Mouse (Mus musculus): ENCODE data around the gene Rhbdf2.
"Not testable (repeated sequence)": the region's sequence is repeated elsewhere in the genome, so short reads cannot be mapped to it uniquely, and the experiment has no call there.

Gene Rhbdf2

DNA sequence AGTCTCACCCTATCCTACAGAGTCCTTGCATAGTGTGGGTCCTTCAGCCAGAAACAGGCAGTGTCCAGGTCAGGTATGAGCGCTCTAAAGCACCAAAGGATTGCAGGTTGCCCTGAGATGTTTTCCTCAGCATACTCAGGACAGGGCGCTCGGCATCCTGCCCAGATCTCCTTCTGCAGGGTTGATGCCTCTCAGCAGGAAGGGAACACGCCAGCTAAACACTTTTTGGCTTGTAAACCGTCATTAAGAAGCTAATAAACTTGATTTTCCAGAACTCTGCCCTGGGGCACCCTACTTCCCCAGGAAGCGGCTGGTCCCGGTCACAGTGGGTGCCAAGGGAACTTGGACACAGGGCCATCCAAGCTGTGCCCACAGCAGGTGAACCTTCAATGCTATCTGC lies 7.7 kb downstream of the Rhbdf2 start:
- no peak for DNase-seq (ENCODE audit: low read depth, low spot score)

- DNase-seq (ENCODE audit: low read depth, low spot score) = no peak
Measured at GRCm38 (mm10) chr11:116618666-116619065, 8.2 kb downstream of the Rhbdf2 start.

DNA sequence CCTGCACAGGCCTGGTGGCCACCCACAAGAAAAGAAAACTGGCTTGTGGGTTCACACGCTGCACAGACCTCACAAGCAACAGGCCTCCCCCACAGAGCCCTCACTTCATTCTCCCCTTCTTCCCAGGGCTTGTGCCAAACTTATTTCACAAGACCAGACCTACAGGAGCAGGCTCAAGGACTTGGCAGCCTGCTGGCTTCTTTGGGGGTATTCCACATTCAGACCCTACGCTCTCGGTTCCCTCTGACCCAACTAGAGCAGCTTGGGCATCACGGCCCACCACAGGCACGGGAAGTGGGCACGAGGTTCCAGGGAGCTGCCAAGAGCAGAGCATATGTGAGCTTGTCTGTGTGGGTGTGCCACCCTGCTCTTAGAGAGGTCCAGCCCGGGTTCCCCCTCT lies 9.2 kb downstream of the Rhbdf2 start:
- DNase-seq (ENCODE audit: low read depth, low spot score) = no peak

DNA sequence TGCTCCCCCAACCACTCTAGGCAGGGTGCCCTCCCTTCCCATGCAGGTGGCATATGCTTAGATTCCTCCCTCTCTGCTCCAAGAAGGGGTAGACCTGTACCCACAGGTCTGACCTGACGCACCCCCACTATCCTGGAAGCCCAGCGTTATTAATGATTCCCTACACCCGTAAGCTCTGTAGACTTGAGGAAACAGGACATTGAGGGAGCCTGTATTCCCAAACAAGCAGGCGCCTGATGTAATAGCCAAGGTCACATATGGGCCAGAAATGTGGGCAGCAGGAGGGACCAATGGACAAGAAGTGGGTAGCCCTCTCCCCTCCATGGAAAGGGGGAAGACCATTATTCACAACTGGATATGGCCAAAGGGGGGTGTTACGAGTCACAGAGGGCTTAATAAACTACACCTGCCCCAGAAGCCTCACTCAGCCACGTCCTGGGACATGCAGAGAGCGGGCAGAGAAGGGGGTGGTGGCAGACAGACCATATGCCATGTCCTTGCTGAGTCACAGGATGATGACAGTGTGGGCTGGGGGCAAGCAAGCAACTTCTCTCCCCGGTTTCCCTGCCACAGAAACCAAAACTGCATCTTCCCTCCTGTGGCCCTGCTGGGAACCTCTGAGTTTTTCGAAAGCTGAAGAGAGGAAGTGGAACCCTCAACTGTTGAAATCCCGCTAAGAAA lies 10.2 kb downstream of the Rhbdf2 start:
- no peak for DNase-seq (ENCODE audit: low read depth, low spot score)

DNA sequence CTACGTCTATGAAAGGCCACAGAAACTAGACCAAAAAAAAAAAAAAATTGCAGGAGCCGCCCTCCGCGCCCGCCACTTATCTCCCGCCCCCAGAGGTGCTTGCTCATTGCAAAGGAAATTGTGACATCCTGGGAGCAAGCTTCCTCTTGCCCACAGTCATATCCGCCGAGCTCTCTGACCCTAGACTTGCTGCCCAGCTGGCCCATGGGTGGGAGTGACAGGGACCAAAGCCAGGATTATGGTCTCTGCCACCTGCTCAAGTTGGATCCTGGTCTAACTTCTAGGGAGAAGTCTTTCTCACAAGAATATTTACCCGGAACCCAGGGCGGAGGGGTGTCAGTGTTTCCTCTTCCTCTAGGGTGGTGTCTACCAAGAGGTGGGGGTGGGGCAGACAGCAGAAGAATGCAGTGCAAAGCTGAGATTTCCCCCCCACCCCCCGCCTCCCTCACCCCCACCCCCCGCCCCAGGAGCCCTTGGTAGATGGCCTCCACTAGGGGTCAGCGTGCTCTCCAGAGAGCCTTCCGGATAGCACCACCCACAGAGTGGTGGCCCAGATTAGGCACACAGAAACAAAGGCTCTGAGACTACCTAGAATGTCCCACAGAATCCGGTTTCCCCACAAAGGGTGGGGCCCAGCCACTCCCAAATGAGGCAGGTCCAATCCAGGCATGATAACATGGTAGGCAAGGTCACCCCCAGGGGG lies 10.9 kb downstream of the Rhbdf2 start:
- peak; percentile 37 for DNase-seq (ENCODE audit: low read depth, low spot score)

- no peak for DNase-seq (ENCODE audit: low read depth, low spot score)
Measured at GRCm38 (mm10) chr11:116613234-116613633, 13.6 kb downstream of the Rhbdf2 start.

GRCm38 (mm10) chr11:116612554-116612953 lies 14.3 kb downstream of the Rhbdf2 start:
- no peak for DNase-seq (ENCODE audit: low read depth, low spot score)

GRCm38 (mm10) chr11:116611883-116612282 lies 14.9 kb downstream of the Rhbdf2 start:
- no peak for DNase-seq (ENCODE audit: low read depth, low spot score)

GRCm38 (mm10) chr11:116611168-116611567 lies 15.7 kb downstream of the Rhbdf2 start:
- DNase-seq (ENCODE audit: low read depth, low spot score) = not testable (repeated sequence)

GRCm38 (mm10) chr11:116609965-116610630 lies 16.7 kb downstream of the Rhbdf2 start:
- DNase-seq (ENCODE audit: low read depth, low spot score) = no peak

DNA sequence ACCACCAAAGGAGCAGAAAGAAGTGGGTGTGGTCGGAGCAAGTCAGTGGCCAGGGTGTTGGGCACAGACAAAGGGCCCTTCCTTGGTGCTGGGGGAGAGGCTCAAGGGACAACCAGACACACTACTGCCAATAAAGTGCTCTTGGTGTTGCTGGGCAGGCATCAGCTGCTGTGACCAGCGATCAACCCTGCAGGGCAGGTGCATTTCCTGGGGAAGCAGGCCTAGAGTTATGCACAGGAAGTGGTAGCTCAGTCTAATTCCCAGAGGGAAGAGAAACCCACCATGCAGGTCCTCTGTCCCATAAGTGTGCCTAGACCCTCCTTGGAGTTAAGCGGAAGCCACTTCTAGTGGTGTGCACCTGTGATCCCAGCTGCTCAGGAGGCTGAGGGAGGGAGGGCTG lies 19.1 kb downstream of the Rhbdf2 start:
- DNase-seq (ENCODE audit: low read depth, low spot score) = no peak

GRCm38 (mm10) chr11:116604097-116604496 lies 22.7 kb downstream of the Rhbdf2 start:
- DNase-seq (ENCODE audit: low read depth, low spot score) = no peak

DNA sequence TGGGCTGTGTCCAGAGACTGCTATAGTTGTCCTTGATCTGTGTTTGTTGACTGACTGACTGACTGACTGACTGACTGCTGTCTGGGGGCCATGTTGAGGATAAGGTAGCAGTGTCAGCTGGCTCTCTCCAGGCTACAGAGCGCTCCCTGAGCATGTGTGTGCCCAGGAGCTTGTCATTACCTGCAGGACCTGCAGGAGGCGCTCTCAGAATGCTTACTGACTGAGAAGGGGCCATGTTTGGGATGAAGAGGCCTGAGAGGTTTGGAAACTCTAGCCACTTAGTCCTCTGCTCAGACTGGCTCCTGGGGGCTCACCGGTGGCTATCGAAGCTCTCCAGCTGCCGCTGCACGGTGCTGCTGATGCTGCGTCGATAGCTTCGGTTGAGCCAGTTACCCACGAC lies 23.5 kb downstream of the Rhbdf2 start:
- DNase-seq (ENCODE audit: low read depth, low spot score) = no peak

GRCm38 (mm10) chr11:116602043-116602442 lies 24.8 kb downstream of the Rhbdf2 start:
- DNase-seq (ENCODE audit: low read depth, low spot score) = no peak

DNA sequence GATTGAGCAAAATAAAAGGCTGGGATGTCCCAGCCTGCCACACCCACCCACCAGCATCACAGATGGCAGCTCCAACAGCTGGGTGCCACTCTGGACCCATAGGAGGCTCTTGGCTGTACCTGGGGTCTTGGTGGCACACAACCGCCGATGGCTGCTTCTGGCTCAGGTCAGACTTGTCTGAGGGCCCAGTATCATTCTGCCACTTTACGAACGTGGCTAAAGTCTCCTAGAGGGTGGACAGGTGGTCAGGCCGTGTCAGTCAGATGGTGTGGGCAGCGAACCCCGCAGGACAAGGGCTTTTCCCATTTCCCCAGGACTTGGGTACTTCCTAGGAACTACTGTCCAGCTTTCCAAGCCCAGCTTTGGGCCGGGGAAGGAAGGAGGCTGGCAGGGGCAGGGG lies 25.7 kb downstream of the Rhbdf2 start:
- no peak for DNase-seq (ENCODE audit: low read depth, low spot score)

DNA sequence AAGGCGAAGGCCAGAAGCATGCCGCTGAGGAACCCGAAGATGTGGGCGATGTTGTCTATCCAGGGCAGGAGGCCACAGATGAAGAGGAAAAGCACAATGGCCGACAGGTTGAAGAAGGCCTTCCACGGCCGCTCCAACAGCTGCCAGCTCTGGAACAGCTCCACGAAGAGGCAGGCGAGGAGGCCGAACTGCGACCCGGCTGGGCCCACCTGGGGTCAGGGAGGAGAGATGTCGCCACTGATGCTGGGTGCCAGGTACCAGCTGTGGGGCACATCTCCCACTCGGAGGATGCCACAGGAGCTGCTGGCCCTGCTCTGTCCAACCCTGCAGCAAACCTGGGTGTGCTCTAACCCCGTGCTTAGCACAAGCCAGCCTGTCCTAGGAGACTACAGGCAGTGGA lies 27.6 kb downstream of the Rhbdf2 start:
- no peak for DNase-seq (ENCODE audit: low read depth, low spot score)

- no peak for DNase-seq (ENCODE audit: low read depth, low spot score)
Measured at GRCm38 (mm10) chr11:116598193-116598592, 28.6 kb downstream of the Rhbdf2 start.

- DNase-seq (ENCODE audit: low read depth, low spot score) = no peak
Measured at GRCm38 (mm10) chr11:116596766-116597165, 30.1 kb downstream of the Rhbdf2 start.

DNA sequence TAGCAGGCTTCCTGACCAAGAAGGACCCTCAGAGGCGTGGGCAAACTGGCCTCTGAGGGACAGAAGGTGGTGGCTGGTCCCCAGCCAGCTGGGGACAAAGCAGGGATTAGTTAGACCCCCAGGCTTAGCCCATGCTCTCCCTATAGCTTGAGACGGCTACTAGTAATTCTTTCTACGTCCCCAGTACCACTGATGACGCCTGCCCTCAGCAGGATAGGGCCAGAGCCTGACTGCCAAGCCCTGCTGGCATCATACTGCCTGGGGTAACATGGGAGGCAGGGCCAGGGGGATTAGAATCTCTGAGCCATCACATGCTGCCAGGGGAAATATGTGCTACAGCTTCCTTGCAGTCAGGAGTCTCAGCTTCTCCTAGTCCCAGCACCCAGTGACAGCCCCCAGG lies 33.5 kb downstream of the Rhbdf2 start:
- no peak for DNase-seq (ENCODE audit: low read depth, low spot score)

GRCm38 (mm10) chr11:116592428-116592827 lies 34.4 kb downstream of the Rhbdf2 start:
- peak; percentile 96 for DNase-seq (ENCODE audit: low read depth, low spot score)

DNA sequence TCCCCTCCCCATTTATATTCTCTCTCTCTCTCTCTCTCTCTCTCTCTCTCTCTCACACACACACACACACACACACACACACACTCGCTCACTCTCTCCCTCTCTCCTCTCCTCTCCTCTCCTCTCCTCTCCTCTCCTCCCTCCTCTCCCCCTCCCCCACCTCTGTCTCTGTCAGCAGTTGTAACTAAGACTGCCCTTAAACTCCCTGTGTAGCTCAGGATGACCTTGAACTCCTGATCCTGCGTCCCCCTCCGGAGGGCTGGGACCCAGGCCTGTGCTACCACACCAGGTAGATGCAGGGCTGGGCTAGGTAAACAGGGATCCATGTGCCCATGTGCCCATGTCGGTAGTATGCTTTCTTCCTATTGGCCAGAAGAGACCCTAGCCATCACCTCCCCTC lies 35.2 kb downstream of the Rhbdf2 start:
- DNase-seq (ENCODE audit: low read depth, low spot score) = no peak

DNA sequence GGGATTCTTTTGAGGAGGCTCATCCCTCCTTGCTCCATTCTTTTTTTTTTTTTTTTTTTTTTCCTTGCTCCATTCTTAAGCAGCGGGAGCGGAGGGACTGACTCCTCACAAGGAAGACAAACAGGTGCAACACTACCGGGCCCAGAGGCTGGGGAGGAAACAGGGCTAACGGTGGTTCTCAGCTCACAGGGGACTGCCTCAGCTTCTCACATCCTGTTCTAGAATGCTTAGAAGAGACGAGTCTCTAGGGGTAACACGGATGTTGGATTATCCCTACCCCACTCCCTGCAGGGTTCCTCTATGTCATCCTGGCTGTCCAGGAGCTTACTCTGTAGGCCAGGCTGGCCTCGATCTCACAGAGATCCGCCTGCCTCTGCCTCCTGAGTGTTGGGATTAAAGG lies 37.2 kb downstream of the Rhbdf2 start:
- DNase-seq (ENCODE audit: low read depth, low spot score) = no peak

- peak; percentile 37 for DNase-seq (ENCODE audit: low read depth, low spot score)
Measured at GRCm38 (mm10) chr11:116589020-116589531, 37.7 kb downstream of the Rhbdf2 start.

Measured in mesoderm, embryonic 11.5 days (tissue).